Mouse (Mus musculus) lung, embryonic 15.5 days (tissue): ENCODE measurements around the gene March2. TPM values are rescaled to one million over a fixed set of nuclear protein-coding genes. Genes with fewer than 3 reads are reported as not detected.

Experiments used
- ATAC-seq: fragments of 200-750 bp; cut with Nextera tagmentation; 2 replicates; pipeline ENCODE4 v1.8.0; 2017; ENCODE audit warnings: moderate number of reproducible peaks, borderline replicate concordance; ENCODE audit not compliant: low FRiP score, low TSS enrichment; ENCODE audit errors: extremely low read depth
- H3K27ac ChIP-seq: fragments of 300-500 bp; sonication (generic); 2 replicates; pipeline ENCODE4 v1.5.1; 2015; ENCODE audit warnings: moderate library complexity, mild to moderate bottlenecking, inconsistent platforms
- H3K27me3 ChIP-seq: fragments of 300-500 bp; sonication (generic); 2 replicates; pipeline ENCODE4 v1.6.1; 2015; ENCODE audit warnings: inconsistent platforms
- H3K36me3 ChIP-seq: fragments of 300-500 bp; sonication (generic); 2 replicates; pipeline ENCODE4 v1.6.1; 2015; ENCODE audit warnings: inconsistent platforms
- H3K4me1 ChIP-seq: fragments of 300-500 bp; sonication (generic); 2 replicates; pipeline ENCODE4 v1.6.1; 2015; ENCODE audit warnings: inconsistent platforms
- H3K4me2 ChIP-seq: fragments of 300-500 bp; sonication (generic); 2 replicates; pipeline ENCODE4 v1.6.1; 2015; ENCODE audit warnings: inconsistent platforms, mild to moderate bottlenecking, moderate library complexity
- H3K4me3 ChIP-seq: fragments of 300-500 bp; sonication (generic); 2 replicates; pipeline ENCODE4 v1.5.1; 2015; ENCODE audit warnings: mild to moderate bottlenecking, inconsistent platforms
- H3K9ac ChIP-seq: fragments of 300-500 bp; sonication (generic); 2 replicates; pipeline ENCODE4 v1.6.1; 2015; ENCODE audit warnings: inconsistent platforms
- H3K9me3 ChIP-seq: fragments of 300-500 bp; sonication (generic); 2 replicates; pipeline ENCODE4 v1.6.1; 2016; ENCODE audit warnings: inconsistent platforms
- WGBS: fragments of 180-500 bp; shearing (Covaris S2); methylation state at CpG from one replicate; pipeline ENCODE4 v1.1.7; 2015; 5-methylcytosine and 5-hydroxymethylcytosine counted together
- polyA plus RNA-seq: library from polyadenylated mRNA; unstranded; fragments of >200 nt; fragmentation: Nextera tagmentation; extraction: Ambion mirVana; gene quantifications from 2 replicates; pipeline ENCODE4 v1.2.1, GENCODE M21; 2015

The March2 gene
- polyA plus RNA-seq, result 58.8 and 60.7 TPM in 2 replicates

DNA sequence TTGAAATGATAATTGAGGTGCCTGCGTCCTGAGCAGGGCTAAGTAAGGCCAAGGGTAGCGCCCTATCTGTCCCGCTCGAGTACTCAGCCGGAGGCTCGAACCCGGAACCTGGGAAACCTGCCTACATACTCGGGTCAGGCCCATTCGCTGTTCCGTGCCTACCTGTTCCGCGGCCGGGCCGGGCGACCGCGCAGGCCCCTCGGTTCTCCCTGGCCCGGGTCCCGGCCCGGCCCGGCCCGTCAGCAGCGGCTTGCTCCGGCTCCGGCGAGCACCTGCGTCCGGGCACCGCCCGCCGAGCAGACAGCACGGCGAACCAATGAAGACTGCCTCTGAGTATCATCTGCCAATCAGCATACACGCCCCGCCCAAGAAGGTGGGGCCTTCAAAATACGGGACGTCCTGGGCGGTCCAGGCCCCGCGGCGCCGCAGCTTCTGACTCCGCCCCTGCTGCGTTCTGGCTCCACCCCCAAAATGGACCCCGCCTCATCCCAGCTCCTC lies at the start of gene March2:
TSS of gene March2 (minus strand) at position 287 of the 498 bp plus-strand sequence.
- H3K36me3 ChIP-seq, result no peaks in the 10 kb centered on the region
- H3K9me3 ChIP-seq, result no peaks in the 10 kb centered on the region
- H3K4me2 ChIP-seq, result peak within 1 kb of the TSS; percentile 62
- H3K9ac ChIP-seq, result peak within 1 kb of the TSS; percentile 53
- peak within 1 kb of the TSS; percentile 71 for H3K4me3 ChIP-seq
- H3K27ac ChIP-seq, result no peak within 1 kb of the TSS
- H3K27me3 ChIP-seq, result no peaks in the 10 kb centered on the region
- WGBS, result under 1% methylated on average over 46 of the region's 46 CpGs
- 0 out of 2 replicates have a peak, but pooled peaks cover 3% of the 10 kb centered on the region for H3K4me1 ChIP-seq
- ATAC-seq, result peak; percentile 100

DNA sequence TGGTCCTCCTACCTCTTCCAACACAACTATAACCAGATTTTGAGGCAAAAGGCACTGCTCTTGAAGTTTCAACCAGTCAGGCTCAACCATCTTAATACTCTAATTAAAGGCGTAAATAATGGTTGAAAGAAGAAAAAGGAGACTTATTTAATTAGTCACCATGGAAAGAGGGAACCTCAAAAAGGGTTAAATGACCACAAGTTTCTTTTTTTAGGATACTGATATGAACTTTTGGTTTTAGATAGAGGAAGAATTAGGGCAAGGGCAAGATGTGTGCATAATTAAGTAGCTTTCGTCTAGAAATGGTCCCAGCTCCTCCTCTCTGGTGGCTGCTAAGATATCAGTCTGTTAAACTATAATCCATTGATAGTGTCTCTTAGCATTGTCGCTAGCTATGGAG lies 47.9 kb upstream of the March2 start:
- no peaks in the 10 kb centered on the region for H3K9me3 ChIP-seq
- ATAC-seq, result no peak
- no peaks in the 10 kb centered on the region for H3K36me3 ChIP-seq
- WGBS, result 69% methylated on average over 3 of the region's 3 CpGs
- no peak overlapping the region for H3K9ac ChIP-seq
- H3K4me3 ChIP-seq, result no peak overlapping the region
- no peak overlapping the region for H3K27ac ChIP-seq
- H3K27me3 ChIP-seq, result no peaks in the 10 kb centered on the region
- no peak overlapping the region for H3K4me2 ChIP-seq
- no peaks in the 10 kb centered on the region for H3K4me1 ChIP-seq

DNA sequence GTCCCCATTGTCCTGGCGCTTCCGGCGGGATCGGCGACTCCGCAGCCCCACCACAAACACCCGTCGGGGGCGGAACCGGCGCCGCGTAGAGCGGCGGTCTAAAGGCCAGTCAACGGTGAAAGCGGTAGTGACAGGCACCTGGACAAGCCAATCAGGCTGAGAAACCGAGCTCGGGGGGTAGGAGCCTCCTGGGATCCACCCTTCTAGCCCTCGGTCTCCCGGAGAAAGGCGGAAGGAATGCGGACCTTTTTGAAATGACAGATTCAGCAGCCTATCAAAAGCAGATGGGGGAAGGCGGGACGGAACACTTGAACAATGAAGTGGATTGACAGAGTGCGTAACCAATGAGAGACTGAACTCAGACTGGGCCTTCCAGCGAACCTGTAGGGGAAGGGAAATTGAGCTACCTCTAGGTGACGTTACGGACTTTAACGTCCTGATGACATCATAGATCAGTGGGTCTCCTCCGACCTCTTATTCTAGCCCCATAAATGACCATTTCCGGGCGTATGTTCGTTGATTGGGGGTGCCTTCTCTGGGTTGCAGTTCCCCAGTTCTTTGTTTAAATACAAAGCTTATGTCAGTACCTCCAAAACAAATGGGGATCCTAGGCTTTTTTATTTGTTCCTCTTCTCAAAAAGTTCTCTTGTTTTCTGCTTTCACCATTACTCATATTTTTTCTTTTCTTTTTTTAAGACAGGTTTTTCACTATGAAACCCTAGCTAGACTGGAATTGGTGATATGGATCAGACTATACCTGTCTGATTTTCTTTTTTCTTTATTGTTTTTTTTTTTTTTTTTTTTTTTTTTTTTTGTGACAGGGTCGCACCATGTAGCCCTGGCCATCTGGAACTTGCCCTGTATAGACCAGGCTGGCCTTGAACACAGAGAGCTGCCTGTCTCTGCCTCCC lies 42.0 kb upstream of the March2 start, which contains the start of gene Rab11b:
TSS of gene Rab11b (minus strand) at position 276 of the 911 bp plus-strand sequence.
- H3K4me3 ChIP-seq, result peak within 1 kb of the TSS; percentile 91
- ATAC-seq, result peak; percentile 99
- peaks cover 39% of the 10 kb centered on the region for H3K4me1 ChIP-seq
- H3K4me2 ChIP-seq, result peak within 1 kb of the TSS; percentile 80
- 2% methylated on average over 35 of the region's 35 CpGs for WGBS
- H3K9me3 ChIP-seq, result no peaks in the 10 kb centered on the region
- no peaks in the 10 kb centered on the region for H3K27me3 ChIP-seq
- peak within 1 kb of the TSS; percentile 100 for H3K27ac ChIP-seq
- H3K36me3 ChIP-seq, result no peaks in the 10 kb centered on the region
- peak within 1 kb of the TSS; percentile 98 for H3K9ac ChIP-seq

DNA sequence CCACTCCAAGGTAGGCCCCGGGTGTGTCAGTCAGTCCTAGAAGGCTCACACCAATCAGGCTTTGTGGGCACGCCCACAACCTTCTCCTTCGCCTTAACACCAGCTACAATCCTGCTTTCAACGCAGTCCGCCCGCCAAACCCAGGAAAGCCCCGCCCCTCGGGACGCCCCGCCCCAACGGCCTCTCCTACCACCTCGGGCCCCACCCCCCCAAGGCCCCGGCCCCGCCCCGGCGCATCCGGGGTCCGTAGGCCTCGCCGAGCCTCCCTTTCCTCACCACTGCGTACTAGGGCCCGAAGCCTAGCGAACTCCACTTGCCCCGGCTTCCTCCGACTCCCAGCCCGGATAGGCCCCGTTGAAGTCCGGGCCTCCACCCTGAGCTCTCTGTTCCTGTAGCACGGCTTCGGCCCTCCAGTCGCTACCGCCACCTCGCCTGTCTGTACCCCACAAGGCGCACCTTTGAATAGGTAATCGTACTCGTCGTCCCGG lies 41.3 kb upstream of the March2 start:
- Histone ChIP-seq H3K36me3 (no peaks in the 10 kb centered on the region), H3K4me2 (peak overlapping the region; percentile 80), H3K27me3 (no peaks in the 10 kb centered on the region), H3K4me1 (peaks cover 41% of the 10 kb centered on the region), H3K4me3 (peak overlapping the region; percentile 91), H3K9me3 (no peaks in the 10 kb centered on the region), H3K9ac (peak overlapping the region; percentile 98), H3K27ac (peak overlapping the region; percentile 100)
- peak; percentile 89 for ATAC-seq
- under 1% methylated on average over 37 of the region's 38 CpGs for whole genome bisulfite sequencing

DNA sequence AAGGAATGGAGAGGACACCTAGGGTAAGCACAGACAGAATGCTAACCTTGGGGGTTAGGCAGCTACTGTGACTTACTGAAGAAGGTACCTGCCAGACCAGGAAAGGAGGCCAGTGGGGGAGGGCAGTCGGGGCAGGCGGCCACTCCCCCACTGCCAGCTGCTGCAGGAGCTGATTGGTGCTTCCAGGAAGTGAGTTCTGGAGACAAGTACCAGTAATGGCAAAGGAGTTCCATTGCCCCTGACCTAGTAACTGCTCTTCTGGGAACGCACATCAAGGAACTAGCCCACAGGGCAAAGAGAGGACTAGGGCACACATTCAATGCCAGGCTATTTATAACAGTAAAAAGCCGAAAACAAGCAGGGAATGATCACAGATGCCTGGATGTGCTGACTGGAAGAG lies 38.8 kb upstream of the March2 start:
- Histone ChIP-seq H3K4me2 (0 out of 2 replicates have a peak overlapping the region, but pooled peaks have one; percentile 3), H3K36me3 (no peaks in the 10 kb centered on the region), H3K27me3 (no peaks in the 10 kb centered on the region), H3K27ac (no peak overlapping the region), H3K4me1 (peaks cover 41% of the 10 kb centered on the region), H3K4me3 (no peak overlapping the region), H3K9me3 (no peaks in the 10 kb centered on the region), H3K9ac (no peak overlapping the region)
- WGBS, result 58% methylated on average over 4 of the region's 4 CpGs
- ATAC-seq, result no peak

DNA sequence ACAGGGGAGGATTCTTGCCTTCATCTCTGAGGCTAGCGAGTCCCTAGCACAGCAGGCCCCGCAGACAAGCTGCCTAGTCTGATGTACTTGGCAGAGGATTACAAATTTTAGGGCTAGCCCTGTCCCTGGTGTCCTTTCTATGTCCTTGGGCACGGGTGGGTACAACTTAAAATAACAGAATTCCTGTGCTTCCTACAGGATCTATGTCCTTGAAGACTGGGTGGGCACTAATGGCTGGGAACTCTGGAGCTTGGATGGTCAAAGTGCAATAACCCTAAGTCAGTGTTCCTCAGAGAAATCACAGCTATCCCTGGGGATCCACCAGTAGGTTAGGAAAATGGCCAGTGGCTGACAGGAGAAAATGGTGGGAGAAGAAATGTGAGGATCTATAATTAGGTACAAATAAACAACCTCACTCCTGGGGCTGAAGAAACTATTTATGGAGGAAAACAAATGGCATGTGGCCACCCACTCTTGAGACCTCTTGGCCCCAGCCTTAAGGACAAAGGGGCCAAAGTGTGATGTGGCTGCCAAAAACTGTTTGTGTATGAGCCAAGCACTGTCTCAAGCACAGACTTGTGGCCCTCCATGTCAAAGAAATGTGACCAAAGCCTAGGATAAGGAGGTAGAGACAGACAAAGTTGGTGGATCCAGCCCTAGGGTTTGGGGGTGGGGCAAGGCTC lies 37.8 kb upstream of the March2 start:
- H3K9ac ChIP-seq, result no peak overlapping the region
- no peaks in the 10 kb centered on the region for H3K9me3 ChIP-seq
- no peak for ATAC-seq
- WGBS, result 87% methylated on average over 3 of the region's 3 CpGs
- H3K4me3 ChIP-seq, result no peak overlapping the region
- H3K36me3 ChIP-seq, result no peaks in the 10 kb centered on the region
- no peak overlapping the region for H3K27ac ChIP-seq
- H3K4me1 ChIP-seq, result peaks cover 41% of the 10 kb centered on the region
- H3K27me3 ChIP-seq, result no peaks in the 10 kb centered on the region
- no peak overlapping the region for H3K4me2 ChIP-seq

DNA sequence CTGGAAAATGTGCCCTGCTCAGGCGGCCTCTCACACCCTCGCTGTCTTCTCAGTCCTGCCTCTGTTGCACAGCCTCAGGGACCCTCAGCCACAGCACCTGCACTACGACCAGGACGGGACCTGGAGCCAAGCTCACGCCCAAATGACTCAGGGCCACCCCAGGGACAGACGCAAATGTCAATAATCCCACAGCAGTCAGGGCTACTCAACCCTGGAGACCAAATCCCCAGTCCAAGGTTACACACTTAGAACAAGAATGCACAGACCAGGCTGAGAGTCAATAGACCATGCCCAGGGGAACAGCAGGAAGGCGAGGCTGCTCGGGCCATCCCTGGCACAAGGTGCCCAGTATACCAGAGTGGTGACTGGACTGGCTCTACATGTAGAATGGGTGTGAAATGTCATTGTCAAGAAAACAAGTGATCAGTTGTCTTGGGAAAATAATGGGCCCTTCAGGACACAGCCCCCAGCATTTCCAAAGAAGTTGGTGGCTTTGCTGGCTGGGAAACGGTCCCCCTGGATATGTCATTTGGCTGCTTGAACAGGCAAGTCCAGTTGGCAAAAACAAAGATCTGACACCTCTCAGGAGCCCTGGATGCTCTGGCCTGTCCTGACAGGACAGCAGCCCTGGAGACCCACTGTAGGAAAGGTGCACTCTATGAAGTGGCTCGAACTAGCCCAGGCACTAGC lies 37.1 kb upstream of the March2 start:
- no peak for ATAC-seq
- no peaks in the 10 kb centered on the region for H3K9me3 ChIP-seq
- WGBS, result 73% methylated on average over 10 of the region's 10 CpGs
- peaks cover 41% of the 10 kb centered on the region for H3K4me1 ChIP-seq
- no peak overlapping the region for H3K4me3 ChIP-seq
- no peaks in the 10 kb centered on the region for H3K36me3 ChIP-seq
- H3K9ac ChIP-seq, result no peak overlapping the region
- no peak overlapping the region for H3K27ac ChIP-seq
- H3K4me2 ChIP-seq, result no peak overlapping the region
- no peaks in the 10 kb centered on the region for H3K27me3 ChIP-seq

DNA sequence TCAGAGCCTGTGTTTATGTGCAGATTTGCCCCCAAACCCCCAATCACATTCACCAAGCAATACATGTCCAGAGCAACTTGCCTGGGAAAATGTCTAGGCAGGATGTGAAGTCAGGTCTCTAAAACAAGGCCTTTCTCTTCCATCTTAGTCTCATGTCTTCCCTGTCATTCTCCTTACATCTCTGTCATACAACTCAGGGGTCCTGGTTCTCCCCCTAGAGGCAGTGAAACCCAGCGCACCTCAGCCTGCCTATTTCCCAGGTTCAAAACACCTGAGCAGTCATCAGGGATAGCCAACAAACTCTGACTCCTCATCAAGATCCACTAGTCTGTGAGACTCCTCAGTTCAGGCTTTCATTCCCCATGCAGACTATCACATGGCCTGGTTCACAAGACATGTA lies 36.2 kb upstream of the March2 start:
- Histone ChIP-seq H3K4me2 (no peak overlapping the region), H3K9me3 (no peaks in the 10 kb centered on the region), H3K27ac (no peak overlapping the region), H3K36me3 (peaks cover 4% of the 10 kb centered on the region), H3K4me1 (peaks cover 41% of the 10 kb centered on the region), H3K9ac (no peak overlapping the region), H3K4me3 (no peak overlapping the region), H3K27me3 (no peaks in the 10 kb centered on the region)
- 67% methylated on average over 1 of the region's 1 CpGs for WGBS
- no peak for ATAC-seq

DNA sequence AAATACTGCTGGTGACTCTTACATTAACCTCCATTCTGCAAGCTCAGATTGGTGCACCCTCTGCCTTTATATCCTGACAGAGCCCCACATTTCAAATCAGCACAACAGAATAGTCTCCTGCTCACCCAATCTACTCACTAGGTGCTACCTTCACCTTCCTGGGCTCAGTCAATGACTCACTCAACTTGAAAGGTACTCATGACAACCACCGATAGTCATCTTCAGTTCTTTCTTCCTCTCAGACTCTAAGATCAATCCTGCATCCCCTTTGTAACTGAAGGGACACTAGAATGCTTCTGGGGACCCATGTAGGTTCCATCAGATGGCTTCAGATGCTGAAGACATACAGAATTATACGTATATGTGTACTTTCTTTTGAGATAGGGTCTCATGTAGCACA lies 33.8 kb upstream of the March2 start:
- H3K27ac ChIP-seq, result no peak overlapping the region
- peaks cover 20% of the 10 kb centered on the region for H3K4me1 ChIP-seq
- 94% methylated on average over 2 of the region's 2 CpGs for WGBS
- no peaks in the 10 kb centered on the region for H3K27me3 ChIP-seq
- H3K4me2 ChIP-seq, result no peak overlapping the region
- ATAC-seq, result no peak
- no peaks in the 10 kb centered on the region for H3K9me3 ChIP-seq
- H3K36me3 ChIP-seq, result peaks cover 24% of the 10 kb centered on the region
- no peak overlapping the region for H3K4me3 ChIP-seq
- no peak overlapping the region for H3K9ac ChIP-seq

DNA sequence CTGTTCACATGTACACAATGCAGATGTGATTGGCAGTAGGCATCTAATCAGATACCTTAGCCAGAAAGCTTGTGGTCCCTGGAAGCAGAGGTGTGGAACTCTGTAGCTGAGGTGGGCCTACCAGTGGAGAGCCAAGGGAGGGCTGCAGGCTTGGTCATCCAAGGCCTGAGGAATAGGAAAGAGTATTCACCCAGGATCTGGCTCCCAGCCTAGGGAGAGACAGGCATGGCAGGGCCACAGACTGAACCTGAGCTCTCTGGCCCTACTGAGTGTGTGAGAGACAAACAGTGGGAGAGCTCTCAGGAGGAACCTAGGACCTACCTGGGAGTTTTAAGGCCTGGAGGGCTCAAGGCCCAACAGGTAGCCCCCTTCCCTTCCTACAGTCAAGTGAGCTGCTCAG lies 32.7 kb upstream of the March2 start:
- Histone ChIP-seq H3K9me3 (no peaks in the 10 kb centered on the region), H3K4me2 (no peak overlapping the region), H3K4me1 (peaks cover 9% of the 10 kb centered on the region), H3K4me3 (no peak overlapping the region), H3K27ac (no peak overlapping the region), H3K27me3 (no peaks in the 10 kb centered on the region), H3K36me3 (peaks cover 28% of the 10 kb centered on the region), H3K9ac (no peak overlapping the region)
- ATAC-seq, result no peak

DNA sequence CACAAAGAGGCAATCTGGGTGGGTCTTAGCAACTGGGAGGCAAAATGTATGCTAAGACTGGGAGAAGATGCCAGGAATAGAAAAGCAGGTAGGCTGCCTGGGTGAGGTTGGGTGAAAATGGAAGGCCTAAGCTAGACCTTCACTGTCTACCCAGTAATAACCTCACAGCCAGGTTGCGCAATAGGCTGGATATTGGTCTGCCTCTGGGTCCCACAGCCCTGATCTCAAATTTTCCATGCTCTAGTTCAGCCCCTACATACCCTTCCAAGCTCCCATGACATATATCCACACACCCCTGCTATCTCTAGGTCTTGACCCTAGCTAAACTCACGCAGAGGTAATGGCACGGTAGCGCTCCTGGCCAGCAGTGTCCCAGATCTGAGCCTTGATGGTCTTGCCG lies 31.0 kb upstream of the March2 start:
- Histone ChIP-seq H3K27me3 (no peaks in the 10 kb centered on the region), H3K27ac (no peak overlapping the region), H3K9me3 (no peaks in the 10 kb centered on the region), H3K4me1 (no peaks in the 10 kb centered on the region; the same call in 1 of the 2 replicates), H3K9ac (no peak overlapping the region), H3K4me2 (no peak overlapping the region), H3K4me3 (no peak overlapping the region), H3K36me3 (peaks cover 38% of the 10 kb centered on the region)
- no peak for ATAC-seq
- 90% methylated on average over 5 of the region's 5 CpGs for WGBS
